Mouse (Mus musculus): ENCODE measurements around the gene Slc27a1.
"Not testable (repeated sequence)": the region's sequence is repeated elsewhere in the genome, so short reads cannot be mapped to it uniquely, and the experiment has no call there.

The Slc27a1 gene

GRCm38 (mm10) chr8:71568387-71568937, at the start of gene Slc27a1:
Gene Slc27a1 (plus strand): TSS chr8:71568882.
- peak in 1 of 2 experiments; percentile 70 for DNase-seq (ENCODE audit: low spot score in 2 of 2)

GRCm38 (mm10) chr8:71519037-71519825, 49.5 kb upstream of the Slc27a1 start:
- not testable (repeated sequence) for DNase-seq (ENCODE audit: low spot score in 2 of 2)

- peak; percentile 80 to 87 for DNase-seq (ENCODE audit: low spot score in 2 of 2)
Measured at GRCm38 (mm10) chr8:71521634-71522033, 47.0 kb upstream of the Slc27a1 start.

- DNase-seq (ENCODE audit: low spot score in 2 of 2), result no peak
Measured at GRCm38 (mm10) chr8:71525226-71526050, 43.2 kb upstream of the Slc27a1 start, which contains the start of gene Ccdc194. Gene Ccdc194 (minus strand): TSS chr8:71525711.

GRCm38 (mm10) chr8:71526272-71526671, 42.4 kb upstream of the Slc27a1 start:
- DNase-seq (ENCODE audit: low spot score in 2 of 2), result no peak

GRCm38 (mm10) chr8:71527162-71527870, 41.4 kb upstream of the Slc27a1 start:
- no peak for DNase-seq (ENCODE audit: low spot score in 2 of 2)

- DNase-seq (ENCODE audit: low spot score in 2 of 2), result no peak
Measured at GRCm38 (mm10) chr8:71528362-71529073, 40.2 kb upstream of the Slc27a1 start.

- DNase-seq (ENCODE audit: low spot score in 2 of 2), result not testable (repeated sequence)
Measured at GRCm38 (mm10) chr8:71530735-71531467, 37.8 kb upstream of the Slc27a1 start.

- DNase-seq (ENCODE audit: low spot score in 2 of 2), result no peak
Measured at GRCm38 (mm10) chr8:71534263-71534810, 34.3 kb upstream of the Slc27a1 start.

- DNase-seq (ENCODE audit: low spot score in 2 of 2), result no peak
Measured at GRCm38 (mm10) chr8:71535663-71536062, 33.0 kb upstream of the Slc27a1 start.

- peak in 1 of 2 experiments; percentile 48 for DNase-seq (ENCODE audit: low spot score in 2 of 2)
Measured at GRCm38 (mm10) chr8:71537028-71537867, 31.4 kb upstream of the Slc27a1 start, which contains the start of gene Bst2. Gene Bst2 (minus strand): TSS chr8:71537456.

- peak; percentile 96 to 97 for DNase-seq (ENCODE audit: low spot score in 2 of 2)
Measured at GRCm38 (mm10) chr8:71542632-71543343, 25.9 kb upstream of the Slc27a1 start, which contains the start of gene Mvb12a. Gene Mvb12a (plus strand): TSS chr8:71542922.

- no peak for DNase-seq (ENCODE audit: low spot score in 2 of 2)
Measured at GRCm38 (mm10) chr8:71543755-71544154, 24.9 kb upstream of the Slc27a1 start.

- DNase-seq (ENCODE audit: low spot score in 2 of 2), result no peak
Measured at GRCm38 (mm10) chr8:71545053-71545452, 23.6 kb upstream of the Slc27a1 start.

- DNase-seq (ENCODE audit: low spot score in 2 of 2), result no peak
Measured at GRCm38 (mm10) chr8:71547590-71547989, 21.1 kb upstream of the Slc27a1 start.

- DNase-seq (ENCODE audit: low spot score in 2 of 2), result no peak
Measured at GRCm38 (mm10) chr8:71550754-71551153, 17.9 kb upstream of the Slc27a1 start.

GRCm38 (mm10) chr8:71552770-71553169, 15.9 kb upstream of the Slc27a1 start:
- DNase-seq (ENCODE audit: low spot score in 2 of 2), result no peak

- DNase-seq (ENCODE audit: low spot score in 2 of 2), result no peak
Measured at GRCm38 (mm10) chr8:71554001-71554400, 14.7 kb upstream of the Slc27a1 start.
